ENCODE assay signal across 47 mouse cellular contexts in the genomic region with DNA sequence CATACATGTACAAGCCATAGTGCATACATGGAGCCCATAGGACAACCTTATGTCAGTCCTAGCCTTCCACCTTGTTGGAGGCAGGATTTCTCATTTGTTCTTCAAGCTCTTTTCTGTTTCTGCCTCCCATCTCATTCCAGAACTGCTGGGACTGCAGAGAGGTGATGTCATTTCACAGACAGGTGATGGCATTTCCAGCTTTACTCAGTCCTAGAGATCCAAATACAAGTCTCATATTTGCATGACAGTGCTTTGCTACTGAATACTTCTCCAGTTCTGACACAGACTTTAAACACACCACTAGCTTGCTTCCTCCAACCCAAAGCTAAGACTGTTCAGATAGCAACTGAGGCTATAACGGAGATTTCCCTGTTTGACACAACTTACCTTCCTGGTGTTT. TPM values are rescaled to one million over a fixed set of nuclear protein-coding genes. Genes with fewer than 3 reads are reported as not detected.
"Had no signal": no experiment of that assay in that cellular context is flagged by ENCODE, and none has a peak within 500 bp of the region (broad histone marks: within the 10 kb centered on the region; RNA-seq: fewer than 3 reads in every experiment).

No protein-coding gene starts in this region.

- H3K36me3 ChIP-seq: limb, embryonic 10.5 days; limb, embryonic 12.5 days; limb, embryonic 13.5 days; limb, embryonic 15.5 days; liver, embryonic 12.5 days; liver, embryonic 13.5 days; liver, embryonic 15.5 days; lung, embryonic 15.5 days; midbrain, embryonic 10.5 days; midbrain, embryonic 12.5 days; midbrain, embryonic 13.5 days; midbrain, embryonic 15.5 days; neural tube, embryonic 12.5 days had no signal

- DNase-seq: left cerebral cortex, postnatal 4 days; liver; liver, embryonic 13.5 days; liver, postnatal 0 days; lung, adult 18-20 months; lung, adult 2 months; lung, embryonic 14.5 days; lung, postnatal 10 days; lung, postnatal 14 days; lung, postnatal 36 days; lung, postnatal 4 days; midbrain, embryonic 14.5 days had no signal

- H3K4me2 ChIP-seq: limb, embryonic 12.5 days; limb, embryonic 13.5 days; limb, embryonic 15.5 days; liver, embryonic 11.5 days; liver, embryonic 12.5 days; liver, embryonic 13.5 days; liver, embryonic 15.5 days; lung, embryonic 14.5 days; lung, embryonic 15.5 days; midbrain, embryonic 11.5 days; midbrain, embryonic 12.5 days; midbrain, embryonic 13.5 days; midbrain, embryonic 15.5 days; neural tube, embryonic 12.5 days had no signal

- H3K9ac ChIP-seq: limb, embryonic 12.5 days; limb, embryonic 13.5 days; limb, embryonic 15.5 days; liver, embryonic 12.5 days; liver, embryonic 13.5 days; liver, embryonic 14.5 days; liver, embryonic 15.5 days; liver, postnatal 0 days; lung, embryonic 14.5 days; lung, embryonic 15.5 days; midbrain, embryonic 12.5 days; midbrain, embryonic 13.5 days; midbrain, embryonic 15.5 days; neural tube, embryonic 12.5 days had no signal

- H3K9me3 ChIP-seq: limb, embryonic 10.5 days; limb, embryonic 12.5 days; limb, embryonic 13.5 days; limb, embryonic 15.5 days; liver, embryonic 12.5 days; liver, embryonic 13.5 days; liver, embryonic 15.5 days; lung, embryonic 15.5 days; megakaryocyte, embryonic 14.5 days; midbrain, embryonic 10.5 days; midbrain, embryonic 12.5 days; midbrain, embryonic 13.5 days; midbrain, embryonic 15.5 days; neural tube, embryonic 12.5 days had no signal

- H3K27ac ChIP-seq: limb, embryonic 10.5 days; limb, embryonic 12.5 days; limb, embryonic 13.5 days; limb, embryonic 15.5 days; liver, embryonic 12.5 days; liver, embryonic 13.5 days; liver, embryonic 14.5 days; liver, embryonic 15.5 days; lung, embryonic 15.5 days; macrophage; midbrain, embryonic 10.5 days; midbrain, embryonic 12.5 days; midbrain, embryonic 13.5 days; midbrain, embryonic 15.5 days; neural tube, embryonic 12.5 days had no signal

- H3K4me3 ChIP-seq: limb, embryonic 10.5 days; limb, embryonic 12.5 days; limb, embryonic 13.5 days; limb, embryonic 15.5 days; liver, embryonic 12.5 days; liver, embryonic 13.5 days; liver, embryonic 15.5 days; lung, embryonic 15.5 days; megakaryocyte, embryonic 14.5 days; midbrain, embryonic 10.5 days; midbrain, embryonic 12.5 days; midbrain, embryonic 13.5 days; midbrain, embryonic 15.5 days; myocyte; neural tube, embryonic 12.5 days had no signal

RNA-seq across cellular contexts. Expression of a gene that starts 4.9 kb away (rescaled TPM):
- total RNA-seq: left cerebral cortex, postnatal 10 days; left cerebral cortex, postnatal 14 days; left cerebral cortex, postnatal 25 days; left cerebral cortex, postnatal 36 days; left cerebral cortex, postnatal 4 days; liver, adult 2 months; megakaryocyte progenitor cell, adult 5-6 weeks; megakaryocyte, adult 5-6 weeks; megakaryocyte-erythroid progenitor cell, adult 5-6 weeks; midbrain, postnatal 0 days; monocyte, adult 5-6 weeks had no signal
- polyA plus RNA-seq: limb, embryonic 10.5 days; limb, embryonic 11.5 days; limb, embryonic 12.5 days; limb, embryonic 14.5 days; limb, embryonic 15.5 days; liver, adult 2 months; liver, embryonic 11.5 days; liver, embryonic 12.5 days; liver, embryonic 13.5 days; liver, embryonic 14.5 days; liver, embryonic 15.5 days; liver, embryonic 16.5 days; liver, postnatal 0 days; lung, embryonic 14.5 days; lung, embryonic 15.5 days; lung, embryonic 16.5 days; macrophage; midbrain, embryonic 10.5 days; midbrain, embryonic 11.5 days; midbrain, embryonic 14.5 days; midbrain, embryonic 16.5 days; myocyte; neural tube, embryonic 11.5 days; neural tube, embryonic 12.5 days had no signal

RNA-seq across cellular contexts. Expression of a gene that starts 11.7 kb away (rescaled TPM):
- total RNA-seq: megakaryocyte-erythroid progenitor cell, adult 5-6 weeks had no signal

RNA-seq across cellular contexts. Expression of a gene that starts 11.8 kb away (rescaled TPM):
- total RNA-seq: megakaryocyte-erythroid progenitor cell, adult 5-6 weeks; monocyte, adult 5-6 weeks had no signal

RNA-seq across cellular contexts. Expression of a gene that starts 21.7 kb away (rescaled TPM):
- total RNA-seq: left cerebral cortex, postnatal 10 days; left cerebral cortex, postnatal 14 days; left cerebral cortex, postnatal 25 days; left cerebral cortex, postnatal 36 days; left cerebral cortex, postnatal 4 days; liver, adult 2 months; midbrain, postnatal 0 days; monocyte, adult 5-6 weeks had no signal
- polyA plus RNA-seq: limb, embryonic 10.5 days; limb, embryonic 11.5 days; limb, embryonic 12.5 days; limb, embryonic 13.5 days; limb, embryonic 15.5 days; liver, adult 2 months; lung, adult 2 months; lung, embryonic 14.5 days; lung, embryonic 15.5 days; lung, embryonic 16.5 days; macrophage; midbrain, embryonic 10.5 days; midbrain, embryonic 11.5 days; midbrain, embryonic 12.5 days; midbrain, embryonic 13.5 days; midbrain, embryonic 15.5 days; midbrain, embryonic 16.5 days; midbrain, postnatal 0 days; myocyte; neural tube, embryonic 11.5 days; neural tube, embryonic 12.5 days had no signal

RNA-seq across cellular contexts. Expression of a gene that starts 29.2 kb away (rescaled TPM):
- total RNA-seq: left cerebral cortex, postnatal 10 days; left cerebral cortex, postnatal 14 days; left cerebral cortex, postnatal 25 days; left cerebral cortex, postnatal 36 days; left cerebral cortex, postnatal 4 days; liver, adult 2 months; megakaryocyte progenitor cell, adult 5-6 weeks; megakaryocyte, adult 5-6 weeks; megakaryocyte-erythroid progenitor cell, adult 5-6 weeks; midbrain, postnatal 0 days; monocyte, adult 5-6 weeks had no signal
- polyA plus RNA-seq: limb, embryonic 10.5 days; limb, embryonic 11.5 days; limb, embryonic 12.5 days; limb, embryonic 13.5 days; limb, embryonic 14.5 days; limb, embryonic 15.5 days; liver, adult 2 months; liver, embryonic 11.5 days; liver, embryonic 12.5 days; liver, embryonic 13.5 days; liver, embryonic 14.5 days; liver, embryonic 15.5 days; liver, embryonic 16.5 days; liver, postnatal 0 days; lung, adult 2 months; lung, embryonic 14.5 days; lung, embryonic 15.5 days; lung, embryonic 16.5 days; lung, postnatal 0 days; macrophage; midbrain, embryonic 10.5 days; midbrain, embryonic 11.5 days; midbrain, embryonic 12.5 days; midbrain, embryonic 13.5 days; midbrain, embryonic 14.5 days; midbrain, embryonic 15.5 days; midbrain, embryonic 16.5 days; midbrain, postnatal 0 days; myocyte; neural tube, embryonic 11.5 days; neural tube, embryonic 12.5 days had no signal
